Mouse (Mus musculus) hindbrain, postnatal 0 days (tissue): ENCODE data around the gene Prdx2. TPM values are rescaled to one million over a fixed set of nuclear protein-coding genes. Genes with fewer than 3 reads are reported as not detected.

ENCODE experiments used
- ATAC-seq: fragments of 200-750 bp; cut with Nextera tagmentation; 2 replicates; pipeline ENCODE4 v1.8.0; 2017; ENCODE audit warnings: mild to moderate bottlenecking, moderate TSS enrichment, moderate library complexity
- DNase-seq: peaks from one replicate; pipeline ENCODE4 v3.0.0-alpha.2; 2015; ENCODE audit warnings: low spot score
- H3K27ac ChIP-seq: fragments of 300-500 bp; sonication (generic); 2 replicates; pipeline ENCODE4 v1.5.1; 2014; ENCODE audit warnings: mild to moderate bottlenecking
- H3K27me3 ChIP-seq: fragments of 300-500 bp; sonication (generic); 2 replicates; pipeline ENCODE4 v1.6.1; 2014; ENCODE audit warnings: low read length, mixed read lengths; ENCODE audit not compliant: insufficient read depth
- H3K36me3 ChIP-seq: fragments of 300-500 bp; sonication (generic); 2 replicates; pipeline ENCODE4 v1.6.1; 2014; ENCODE audit warnings: low read length, mixed read lengths; ENCODE audit not compliant: insufficient read depth
- H3K4me1 ChIP-seq: fragments of 300-500 bp; sonication (generic); 2 replicates; pipeline ENCODE4 v1.6.1; 2014; ENCODE audit warnings: antibody characterized with exemption, low read length, mixed read lengths; ENCODE audit not compliant: insufficient read depth
- H3K4me2 ChIP-seq: fragments of 300-500 bp; sonication (generic); 2 replicates; pipeline ENCODE4 v1.6.1; 2014; ENCODE audit warnings: low read depth, mild to moderate bottlenecking, low read length, moderate library complexity, mixed read lengths
- H3K4me3 ChIP-seq: fragments of 300-500 bp; sonication (generic); 2 replicates; pipeline ENCODE4 v1.5.1; 2014; ENCODE audit warnings: low read length
- H3K9ac ChIP-seq: fragments of 300-500 bp; sonication (generic); replicated peaks from 2 replicates; pipeline ENCODE4 v1.6.1; 2014; ENCODE audit warnings: mild to moderate bottlenecking, low read length, moderate library complexity, mixed read lengths
- H3K9me3 ChIP-seq: fragments of 300-500 bp; sonication (generic); 2 replicates; pipeline ENCODE4 v1.6.1; 2016; ENCODE audit warnings: low read length, mixed read lengths
- CTCF ChIP-seq: IDR thresholded peaks from 2 replicates; pipeline ENCODE4 v1.5.1; 2016; ENCODE audit warnings: antibody characterized with exemption, control low read depth, low read depth
- WGBS: fragments of 180-500 bp; shearing (Covaris S2); extraction: QIAGEN DNeasy Blood & Tissue Kit; methylation state at CpG from one replicate; pipeline ENCODE4 v1.1.7; 2014; 5-methylcytosine and 5-hydroxymethylcytosine counted together
- polyA plus RNA-seq: library from polyadenylated mRNA; unstranded; fragments of >200 nt; fragmentation: Nextera tagmentation; extraction: Ambion mirVana; gene quantifications from 2 replicates; pipeline ENCODE4 v1.2.1, GENCODE M21; 2015
- total RNA-seq: library from RNA; depleted of rRNA; stranded (reverse); fragments of >200 nt; gene quantifications from 2 replicates; pipeline ENCODE4 v1.2.3, GENCODE M21; 2014

The Prdx2 gene
- total and polyA plus RNA-seq, 2 experiments from 2014 or later, result 763 to 937 TPM

DNA sequence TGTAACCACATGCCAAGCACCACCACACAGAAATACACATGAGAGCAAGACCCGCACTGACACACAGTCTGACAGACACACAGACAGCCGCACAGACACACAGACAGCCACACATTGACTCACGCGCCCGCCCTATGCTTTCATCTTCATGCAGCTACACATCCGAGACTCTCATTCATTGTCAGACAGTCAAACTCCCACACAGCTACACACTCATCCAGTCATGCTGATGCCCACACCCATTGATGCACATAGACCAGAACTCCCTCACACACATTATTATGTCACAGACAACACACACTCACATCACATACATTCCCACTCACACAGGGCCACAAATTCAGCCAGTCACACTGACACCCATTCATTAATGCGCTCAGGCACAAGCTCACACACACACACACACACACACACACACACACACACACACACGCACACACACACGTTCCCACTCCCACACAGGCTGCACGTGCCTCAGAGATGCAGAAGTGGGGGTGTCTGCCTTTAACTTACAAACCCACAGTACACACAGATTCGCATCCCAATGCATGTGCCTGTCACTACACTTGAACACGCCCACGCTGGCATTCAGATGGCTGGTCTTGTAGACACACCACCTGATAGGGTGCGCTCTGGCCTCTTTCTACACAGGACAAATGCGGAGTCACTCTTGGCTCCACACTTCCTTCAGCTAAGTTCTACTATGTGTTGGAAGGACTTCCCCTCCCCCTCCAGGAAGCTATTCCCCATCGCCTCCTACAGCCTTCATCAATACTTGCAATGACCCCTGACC, 35.4 kb upstream of the Prdx2 start:
- 83% methylated on average over 16 of the region's 16 CpGs for WGBS
- ATAC-seq, result no peak
- Histone ChIP-seq H3K27me3 (no peaks in the 10 kb centered on the region), H3K36me3 (peaks cover 7% of the 10 kb centered on the region; the same call in 1 of the 2 replicates), H3K4me2 (peak overlapping the region; percentile 71), H3K4me1 (peaks cover 22% of the 10 kb centered on the region), H3K9me3 (no peaks in the 10 kb centered on the region), H3K4me3 (peak overlapping the region; percentile 84), H3K9ac (no peak overlapping the region), H3K27ac (no peak overlapping the region)
- no peak for DNase-seq
- TF ChIP-seq CTCF, result no peak

DNA sequence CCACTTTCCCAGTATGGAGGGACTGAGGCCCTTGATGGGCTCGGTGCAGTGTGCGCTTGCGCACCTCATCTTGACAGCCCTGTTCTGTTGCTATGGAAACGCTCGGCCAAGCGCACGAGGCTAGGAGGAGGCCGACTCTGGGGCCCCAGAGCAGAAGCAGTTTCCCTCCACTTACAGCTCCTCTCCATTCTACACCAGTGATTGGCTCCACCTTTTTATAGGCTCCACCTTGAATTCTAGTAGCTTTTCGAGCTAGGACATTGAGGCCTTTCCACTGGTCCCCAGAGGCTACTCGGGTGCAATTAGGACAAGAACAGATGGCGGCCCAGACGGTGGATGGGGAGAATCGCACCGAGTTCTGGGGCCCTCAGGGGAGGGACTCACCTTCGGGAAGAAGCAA, 34.5 kb upstream of the Prdx2 start:
- ATAC-seq, result peak; percentile 68
- H3K27me3 ChIP-seq, result no peaks in the 10 kb centered on the region
- H3K4me3 ChIP-seq, result peak overlapping the region; percentile 84
- TF ChIP-seq CTCF, result no peak
- WGBS, result 1% methylated on average over 15 of the region's 15 CpGs
- peak overlapping the region; percentile 95; the same call in 1 of the 2 replicates for H3K27ac ChIP-seq
- no peaks in the 10 kb centered on the region for H3K9me3 ChIP-seq
- DNase-seq, result peak; percentile 94
- H3K4me1 ChIP-seq, result peaks cover 22% of the 10 kb centered on the region
- peak overlapping the region; percentile 71 for H3K4me2 ChIP-seq
- peaks cover 7% of the 10 kb centered on the region; the same call in 1 of the 2 replicates for H3K36me3 ChIP-seq
- peak overlapping the region; percentile 95 for H3K9ac ChIP-seq

DNA sequence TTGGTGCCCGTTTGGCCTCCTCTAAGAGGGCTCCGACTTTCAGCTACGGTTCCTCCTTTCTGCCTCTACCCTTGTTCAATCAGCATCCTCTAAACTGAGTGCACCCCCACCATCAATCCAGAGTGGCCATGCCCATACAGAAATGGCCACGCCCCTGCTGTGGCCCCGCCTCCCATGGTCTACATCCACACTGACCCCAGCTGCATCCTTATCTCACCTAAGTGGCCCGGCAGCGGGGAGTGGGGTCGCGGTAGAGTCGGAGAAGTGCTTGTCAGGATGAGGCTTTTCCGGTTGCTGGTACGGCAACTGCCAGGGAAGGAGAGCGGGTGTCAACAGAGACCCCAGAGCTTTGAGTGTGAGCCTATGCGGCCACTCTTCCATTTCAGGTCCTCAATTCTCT, 33.9 kb upstream of the Prdx2 start:
- 4% methylated on average over 14 of the region's 14 CpGs for WGBS
- ATAC-seq (no peak; the same call in 1 of the 2 replicates), DNase-seq (peak; percentile 48)

DNA sequence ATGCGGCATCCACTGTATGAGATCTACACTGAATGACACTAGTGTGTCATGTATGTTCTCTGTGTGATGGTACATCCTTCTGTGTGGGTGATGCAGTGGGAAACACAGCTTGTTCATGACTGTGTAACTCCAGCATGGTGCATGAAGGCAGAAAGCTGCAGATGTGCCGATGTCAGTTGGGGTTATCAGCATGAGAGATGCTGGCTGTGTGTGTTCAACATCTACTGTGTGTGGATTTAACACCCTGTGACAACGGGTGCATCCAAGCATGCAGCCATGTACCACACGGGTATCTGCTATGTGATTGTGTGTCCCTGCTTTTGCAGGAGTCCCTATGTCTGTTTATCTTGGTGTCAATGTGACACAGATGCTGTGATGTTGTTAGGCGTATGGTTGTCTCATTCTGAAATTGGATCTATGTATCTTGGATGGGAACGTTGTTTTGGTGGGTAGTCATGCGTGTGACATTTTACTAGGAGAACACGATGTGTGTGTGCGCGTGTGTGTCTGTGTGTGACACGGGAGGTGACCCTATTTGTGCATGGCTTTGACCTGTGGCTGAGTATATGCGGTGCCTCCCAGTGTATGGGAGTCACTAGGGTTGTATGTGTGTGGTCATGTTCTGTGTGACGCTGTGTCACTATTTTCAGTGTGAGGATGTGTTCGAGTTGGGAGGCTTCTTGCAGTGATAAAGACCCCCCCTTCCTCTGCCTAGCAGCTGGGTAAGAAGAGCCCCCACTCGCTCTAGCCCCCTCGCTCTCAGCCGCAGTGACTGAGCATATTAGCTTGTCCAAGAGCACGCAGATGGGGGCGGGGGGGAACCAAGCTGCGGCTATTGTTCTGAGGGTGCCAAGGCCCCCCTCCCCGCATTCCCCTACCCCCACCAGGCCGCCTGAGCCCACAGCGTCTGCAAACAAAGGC, 33.1 kb upstream of the Prdx2 start:
- Histone ChIP-seq H3K4me2 (peak overlapping the region; percentile 71), H3K27me3 (no peaks in the 10 kb centered on the region), H3K9ac (peak overlapping the region; percentile 95), H3K9me3 (no peaks in the 10 kb centered on the region), H3K36me3 (no peaks in the 10 kb centered on the region), H3K4me3 (peak overlapping the region; percentile 84), H3K4me1 (peaks cover 22% of the 10 kb centered on the region), H3K27ac (peak overlapping the region; percentile 95)
- DNase-seq, result peak; percentile 61
- no peak for TF ChIP-seq CTCF
- ATAC-seq, result peak; percentile 54
- 11% methylated on average over 22 of the region's 23 CpGs for WGBS

More for the DNA sequence above, 33.9 kb upstream of the Prdx2 start:
- Histone ChIP-seq H3K27me3 (no peaks in the 10 kb centered on the region), H3K27ac (peak overlapping the region; percentile 95), H3K4me2 (peak overlapping the region; percentile 71), H3K9ac (peak overlapping the region; percentile 95), H3K9me3 (no peaks in the 10 kb centered on the region), H3K36me3 (0 out of 2 replicates have a peak, but pooled peaks cover under 1% of the 10 kb centered on the region), H3K4me3 (peak overlapping the region; percentile 84), H3K4me1 (peaks cover 22% of the 10 kb centered on the region)
- no peak for TF ChIP-seq CTCF

DNA sequence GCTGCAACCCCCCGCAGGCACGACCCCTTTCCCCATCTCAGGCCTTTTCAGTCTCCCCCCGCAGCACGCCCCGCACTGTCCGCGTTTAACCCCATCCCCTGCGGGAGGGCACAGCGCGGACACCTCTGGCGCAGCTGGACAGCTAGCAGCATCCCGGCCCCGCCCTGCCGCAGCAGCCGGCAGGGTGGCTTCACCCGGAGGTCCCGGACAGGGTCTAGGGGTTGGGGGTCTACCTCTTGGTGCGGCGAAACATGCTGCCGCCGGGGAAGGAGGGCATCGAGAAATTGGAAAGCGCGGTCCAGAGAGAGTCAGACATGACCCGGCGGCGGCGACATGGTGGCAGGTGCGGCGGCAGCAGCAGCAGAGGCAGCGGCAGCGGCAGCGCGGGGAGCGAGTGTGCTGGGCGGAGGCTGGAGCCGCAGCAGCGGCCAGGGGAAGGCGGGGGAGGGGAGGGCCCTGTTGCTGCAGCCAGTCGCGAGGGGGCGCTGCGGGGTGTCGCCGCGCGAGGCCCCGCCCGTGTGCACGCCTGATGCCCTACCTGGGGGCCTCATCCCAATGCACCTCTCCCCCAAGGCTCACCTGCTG, 32.3 kb upstream of the Prdx2 start, which contains the start of gene Mast1:
TSS of gene Mast1 (minus strand) at position 398 of the 585 bp plus-strand sequence.
- peak; percentile 43 for TF ChIP-seq CTCF
- Histone ChIP-seq H3K9me3 (no peaks in the 10 kb centered on the region), H3K4me1 (peaks cover 22% of the 10 kb centered on the region), H3K27ac (peak within 1 kb of the TSS; percentile 95), H3K27me3 (no peaks in the 10 kb centered on the region), H3K4me3 (peak within 1 kb of the TSS; percentile 84), H3K9ac (peak within 1 kb of the TSS; percentile 95), H3K4me2 (peak within 1 kb of the TSS; percentile 71), H3K36me3 (no peaks in the 10 kb centered on the region)
- 0% methylated on average over 38 of the region's 50 CpGs for WGBS
- ATAC-seq (peak; percentile 82), DNase-seq (peak; percentile 90)
